Mouse (Mus musculus): ENCODE results near the gene Ly6g6f.

The Ly6g6f gene

GRCm38 (mm10) chr17:35105740-35106389 lies 20.5 kb upstream of the Ly6g6f start:
- peak; percentile 54 for DNase-seq (ENCODE audit: low read depth, low spot score)

DNA sequence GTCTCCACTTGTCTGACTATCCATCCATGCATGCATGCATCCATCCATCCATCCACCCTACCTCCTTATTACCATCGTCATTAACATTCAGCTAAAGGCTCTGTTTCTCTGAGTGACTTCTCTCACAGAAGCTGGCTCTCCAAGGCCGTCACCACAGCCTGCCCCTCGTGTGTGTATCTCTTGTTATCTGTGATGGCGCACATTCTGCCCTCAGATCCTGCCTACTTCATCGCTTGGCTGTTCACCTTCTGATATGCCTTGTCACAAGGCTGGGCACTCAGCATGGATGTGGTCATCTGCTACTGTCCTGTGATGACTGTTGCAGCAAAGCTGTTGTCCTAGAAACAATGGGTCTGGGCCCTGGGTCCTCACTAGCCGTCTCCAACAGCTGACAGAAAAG lies 19.3 kb upstream of the Ly6g6f start:
- no peak for DNase-seq (ENCODE audit: low read depth, low spot score)

GRCm38 (mm10) chr17:35104079-35104478 lies 18.7 kb upstream of the Ly6g6f start:
- DNase-seq (ENCODE audit: low read depth, low spot score) = no peak

GRCm38 (mm10) chr17:35103221-35103690 lies 17.8 kb upstream of the Ly6g6f start:
- DNase-seq (ENCODE audit: low read depth, low spot score) = no peak

GRCm38 (mm10) chr17:35102299-35102698 lies 16.9 kb upstream of the Ly6g6f start:
- DNase-seq (ENCODE audit: low read depth, low spot score) = no peak

- DNase-seq (ENCODE audit: low read depth, low spot score) = no peak
Measured at GRCm38 (mm10) chr17:35101161-35101560, 15.8 kb upstream of the Ly6g6f start.

DNA sequence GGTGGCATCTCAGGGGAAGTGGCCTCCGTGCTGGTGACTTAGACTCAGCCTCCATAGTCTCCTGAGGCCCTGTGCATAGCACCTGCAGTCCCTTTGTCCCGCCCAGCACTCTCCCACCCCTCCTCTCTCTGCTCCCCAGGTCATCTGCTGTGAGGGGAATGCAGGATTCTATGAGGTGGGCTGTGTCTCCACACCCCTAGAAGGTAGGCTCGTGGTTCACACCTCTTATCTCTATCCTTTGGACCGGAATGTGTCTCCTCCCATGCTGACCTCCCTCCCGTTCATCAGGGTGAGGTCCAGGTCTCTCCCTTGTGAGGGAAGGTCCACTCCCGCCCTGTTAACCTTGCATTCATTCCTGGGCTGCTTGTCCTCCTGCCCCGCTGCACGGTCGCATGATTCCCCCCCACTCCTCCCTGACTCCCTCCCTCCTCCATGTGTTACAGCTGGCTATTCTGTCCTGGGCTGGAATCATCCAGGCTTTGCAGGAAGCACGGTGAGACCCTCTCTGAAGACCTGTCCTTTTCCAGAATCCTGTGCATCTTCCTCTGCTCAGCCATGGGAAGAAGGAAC lies 14.9 kb upstream of the Ly6g6f start:
- DNase-seq (ENCODE audit: low read depth, low spot score) = no peak

- DNase-seq (ENCODE audit: low read depth, low spot score) = no peak
Measured at GRCm38 (mm10) chr17:35097164-35097655, 11.8 kb upstream of the Ly6g6f start.

DNA sequence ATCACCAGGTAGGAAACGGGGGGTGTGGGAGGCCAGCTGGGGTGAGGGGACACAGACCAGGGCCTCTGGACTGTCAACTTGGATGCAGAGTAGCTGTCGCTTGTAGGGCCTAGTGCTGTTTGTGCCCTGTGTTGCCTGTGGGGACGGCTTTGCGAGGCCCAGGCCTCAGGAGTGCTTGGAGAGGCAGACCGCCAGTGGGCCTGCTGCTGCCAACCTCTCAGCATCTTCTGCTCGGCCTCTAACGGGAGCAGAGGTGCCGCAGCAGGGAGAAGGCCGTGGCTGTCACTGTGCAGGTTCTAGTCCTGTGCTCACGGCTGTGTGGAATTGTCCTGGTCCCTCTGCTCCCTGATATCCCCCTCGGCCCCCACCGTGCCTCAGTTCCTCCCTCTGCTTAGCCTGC lies 11.2 kb upstream of the Ly6g6f start:
- no peak for DNase-seq (ENCODE audit: low read depth, low spot score)

- no peak for DNase-seq (ENCODE audit: low read depth, low spot score)
Measured at GRCm38 (mm10) chr17:35094475-35095365, 9.3 kb upstream of the Ly6g6f start.

DNA sequence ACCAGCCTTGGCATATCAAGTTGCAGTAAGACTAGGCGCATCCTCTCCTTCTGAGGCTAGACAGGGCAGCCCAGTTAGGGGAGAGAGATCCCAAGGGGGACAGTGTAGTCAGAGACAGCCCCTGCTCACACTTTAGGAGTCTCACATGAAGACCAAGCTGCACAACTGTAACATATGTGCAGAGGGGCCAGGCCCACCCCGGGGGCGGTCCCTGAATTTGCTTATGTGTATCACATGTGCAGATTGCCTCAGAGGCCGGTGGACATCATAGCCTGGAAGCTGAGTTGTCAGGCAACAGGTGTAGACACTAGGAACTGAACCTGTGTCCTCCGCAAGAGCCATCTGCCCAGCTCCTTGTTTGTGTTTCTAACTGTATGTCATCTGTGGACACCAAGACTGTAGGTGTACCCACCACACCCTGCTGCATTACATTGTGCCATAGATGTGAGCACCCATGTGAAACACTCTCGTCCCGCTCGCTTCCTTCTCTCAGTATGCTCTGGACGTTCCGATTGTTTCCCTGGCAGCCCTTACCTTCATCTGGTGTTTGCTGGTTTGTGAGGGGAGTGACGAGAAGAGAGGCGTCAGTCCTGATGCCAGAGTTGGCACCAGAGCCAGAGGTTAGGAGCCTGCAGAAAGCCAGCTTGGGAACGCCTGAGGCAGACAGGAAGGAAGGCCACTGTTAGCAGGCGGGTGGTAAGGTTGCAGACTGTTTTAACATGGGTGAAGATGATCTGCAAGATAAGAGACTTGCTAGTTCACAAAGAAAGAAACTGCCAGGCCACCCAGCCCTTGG lies 7.2 kb upstream of the Ly6g6f start:
- DNase-seq (ENCODE audit: low read depth, low spot score) = no peak

GRCm38 (mm10) chr17:35090166-35090932 lies 4.9 kb upstream of the Ly6g6f start:
- DNase-seq (ENCODE audit: low read depth, low spot score) = no peak

DNA sequence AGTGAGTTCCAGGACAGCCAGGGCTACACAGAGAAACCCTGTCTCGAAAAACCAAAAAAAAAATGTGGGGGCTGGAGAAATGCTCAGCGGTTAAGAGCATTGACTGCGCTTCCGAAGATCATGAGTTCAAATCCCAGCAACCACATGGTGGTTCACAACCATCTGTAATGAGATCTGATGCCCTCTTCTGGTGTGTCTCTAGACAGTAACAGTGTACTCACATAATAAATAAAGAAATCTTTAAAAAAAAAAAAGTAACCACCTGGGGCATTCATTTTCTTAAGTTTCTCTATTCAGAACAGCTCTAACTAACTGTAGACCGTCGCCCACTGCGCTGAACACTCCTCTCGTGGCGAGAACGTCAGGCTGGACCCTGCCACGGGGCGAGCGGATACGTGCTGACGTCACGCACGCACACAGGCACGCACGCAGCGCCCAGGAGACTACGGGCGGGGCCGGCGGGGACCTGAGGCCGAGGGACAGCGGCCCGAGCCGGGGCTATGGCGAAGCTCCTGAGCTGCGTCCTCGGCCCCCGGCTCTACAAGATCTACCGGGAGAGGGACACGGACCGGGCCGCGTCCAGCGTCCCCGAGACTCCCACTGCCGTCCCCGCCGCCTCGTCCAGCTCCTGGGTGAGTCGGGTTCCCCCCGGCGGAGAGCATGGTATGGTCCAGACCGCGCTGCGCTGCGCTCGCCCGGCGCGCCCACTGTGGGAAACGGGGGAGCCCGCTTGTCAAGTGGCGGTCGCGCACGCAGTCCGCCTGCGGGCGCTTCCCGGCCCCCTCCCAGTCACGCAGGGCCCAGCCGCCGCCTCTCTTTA lies 3.6 kb upstream of the Ly6g6f start, which contains the start of gene Abhd16a:
Gene Abhd16a (plus strand): TSS at position 439 of the 820 bp plus-strand sequence.
- DNase-seq (ENCODE audit: low read depth, low spot score) = peak; percentile 93

DNA sequence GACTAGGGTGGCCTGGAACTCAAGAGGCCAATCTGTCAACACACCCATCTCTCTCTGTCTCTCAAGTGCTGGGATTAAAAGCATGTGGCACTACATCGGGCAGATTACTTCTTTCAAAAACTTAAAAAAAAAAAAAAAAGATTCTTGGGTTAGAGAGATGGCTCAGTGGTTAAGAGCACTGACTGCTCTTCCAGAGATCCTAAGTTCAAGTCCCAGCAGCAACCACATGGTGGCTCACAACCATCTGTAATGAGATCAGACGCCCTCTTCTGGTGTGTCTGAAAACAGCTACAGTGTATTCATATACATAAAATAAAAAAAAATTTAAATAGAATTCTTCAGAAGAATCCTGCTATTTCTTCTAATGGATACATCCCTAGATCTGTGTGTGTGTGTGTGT lies 2.7 kb upstream of the Ly6g6f start:
- peak; percentile 48 for DNase-seq (ENCODE audit: low read depth, low spot score)

DNA sequence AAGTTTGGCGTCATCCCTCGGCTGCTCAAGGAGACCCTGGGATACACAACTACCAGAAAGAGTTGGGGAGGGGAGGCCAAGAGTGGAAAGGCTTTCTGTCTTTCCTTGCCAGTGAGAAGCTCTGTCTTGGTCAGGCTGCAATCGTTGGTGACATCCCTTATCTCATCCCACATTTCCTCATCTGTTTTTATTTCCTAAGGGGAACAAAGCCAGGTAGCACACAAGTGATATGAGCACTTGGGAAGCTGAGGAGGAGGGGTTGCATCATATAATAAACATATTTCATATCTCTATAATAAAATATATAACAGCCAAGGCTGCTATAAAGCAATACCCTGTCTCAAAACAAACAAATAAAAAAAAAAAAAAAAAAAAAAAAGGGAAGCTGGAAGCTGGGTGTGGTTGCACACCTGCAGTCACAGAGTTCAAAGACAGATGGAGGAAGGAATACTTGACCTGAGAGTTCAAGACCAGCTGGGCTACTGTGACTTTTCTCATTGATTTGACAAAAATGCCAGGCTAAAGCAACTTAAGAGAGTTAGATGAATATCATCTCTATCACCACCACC lies 1.4 kb downstream of the Ly6g6f start:
- DNase-seq (ENCODE audit: low read depth, low spot score) = no peak

- DNase-seq (ENCODE audit: low read depth, low spot score) = no peak
Measured at GRCm38 (mm10) chr17:35082841-35083576, 2.4 kb downstream of the Ly6g6f start.

- DNase-seq (ENCODE audit: low read depth, low spot score) = no peak
Measured at GRCm38 (mm10) chr17:35080710-35081109, 4.7 kb downstream of the Ly6g6f start.

DNA sequence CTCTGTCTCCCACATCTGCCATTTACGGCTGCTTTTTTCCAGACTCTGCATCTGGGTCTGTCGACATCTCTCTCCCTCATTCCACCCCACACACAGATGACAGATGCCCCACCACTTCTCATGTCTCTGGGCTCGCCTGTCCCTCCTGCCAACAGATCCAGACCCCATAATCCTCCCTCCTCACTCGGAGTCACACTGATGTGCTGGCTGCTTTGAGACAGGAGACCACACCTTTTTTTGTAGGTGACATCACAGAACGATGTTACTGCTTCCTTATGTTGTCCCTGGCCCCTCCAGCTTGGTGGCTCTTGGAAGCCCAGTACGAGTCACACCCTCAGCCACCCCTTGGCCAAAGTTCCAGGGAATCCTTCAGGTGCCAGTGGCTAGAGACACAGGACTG lies 5.2 kb downstream of the Ly6g6f start:
- DNase-seq (ENCODE audit: low read depth, low spot score) = no peak

- no peak for DNase-seq (ENCODE audit: low read depth, low spot score)
Measured at GRCm38 (mm10) chr17:35079778-35080177, 5.6 kb downstream of the Ly6g6f start.

Data from ES-CJ7 (cell line).